Mouse (Mus musculus) kidney, adult 2 months (tissue): Measurements from ENCODE around the gene Pxdn.

Source experiments
- CTCF ChIP-seq: fragments of 200-500 bp; conservative IDR thresholded peaks from 2 replicates; pipeline ENCODE4 v1.5.1; 2011; ENCODE audit warnings: low read depth, mild to moderate bottlenecking, control low read depth, low read length, moderate library complexity, mixed read lengths; ENCODE audit not compliant: insufficient read depth, insufficient read length
- POLR2A ChIP-seq: fragments of 200-500 bp; IDR thresholded peaks from one replicate; pipeline ENCODE4 v1.6.1; 2011; ENCODE audit warnings: low read depth, low read length, control low read depth

DNA sequence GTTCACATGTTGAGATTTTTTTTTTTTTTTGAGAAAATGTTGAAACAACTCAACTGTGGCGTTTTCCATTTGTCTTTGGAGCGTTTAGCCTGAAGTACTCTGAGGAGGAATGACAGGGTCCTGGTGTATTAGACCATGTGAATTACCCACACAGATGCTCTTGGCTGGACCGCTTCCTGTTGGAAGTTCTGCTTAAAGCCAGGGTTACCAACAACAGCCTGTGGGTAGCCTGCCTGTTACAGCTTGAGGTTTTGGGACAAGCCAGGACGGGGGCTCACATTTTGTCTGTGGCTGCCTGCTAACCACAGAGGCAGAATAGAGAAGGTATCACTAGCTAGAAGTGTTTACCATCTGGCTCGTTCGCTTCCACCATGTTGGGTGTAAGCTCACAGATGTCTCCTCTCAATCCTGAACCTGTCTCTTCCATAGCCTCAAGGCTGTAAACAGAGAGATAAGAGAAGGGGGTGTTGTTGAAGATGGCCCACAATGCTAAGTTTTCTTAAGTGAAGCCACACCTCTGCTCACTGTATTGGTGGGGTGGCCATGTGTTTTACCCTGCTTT is 7.9 kb downstream of the Pxdn start:
- TF ChIP-seq CTCF = no peak
- TF ChIP-seq POLR2A = no peak
